Mouse (Mus musculus): ENCODE data around the gene Incenp. TPM values are rescaled to one million over a fixed set of nuclear protein-coding genes. Genes with fewer than 3 reads are reported as not detected.
"Not testable (repeated sequence)": the region's sequence is repeated elsewhere in the genome, so short reads cannot be mapped to it uniquely, and the experiment has no call there.

Gene Incenp
- polyA plus RNA-seq, 1 experiment, result 7.7 TPM

GRCm38 (mm10) chr19:9920835-9921784, 21.8 kb upstream of the Incenp start:
- TF ChIP-seq CTCF (IDR thresholded peaks at IDR 0.05; ENCODE audit: insufficient read depth, low read length) (peak; percentile 64), POLR2A (IDR thresholded peaks at IDR 0.05; ENCODE audit: borderline replicate concordance, extremely low read depth, low read depth, low read length) (no peak)
- WGBS, result 58% methylated on average over 13 of the region's 13 CpGs
- Histone ChIP-seq H3K4me3 (replicated peaks; ENCODE audit: extremely low read depth, low read depth, low read length) (no peak overlapping the region), H3K4me1 (ENCODE audit: control insufficient read depth, insufficient read depth, low read length) (no peaks in the 10 kb centered on the region)
- peak; percentile 42 for DNase-seq

GRCm38 (mm10) chr19:9918176-9918861, 19.0 kb upstream of the Incenp start:
- Histone ChIP-seq H3K4me1 (ENCODE audit: control insufficient read depth, insufficient read depth, low read length) (no peaks in the 10 kb centered on the region), H3K4me3 (replicated peaks; ENCODE audit: extremely low read depth, low read depth, low read length) (no peak overlapping the region)
- TF ChIP-seq CTCF (IDR thresholded peaks at IDR 0.05; ENCODE audit: insufficient read depth, low read length), result no peak
- no peak for TF ChIP-seq POLR2A (IDR thresholded peaks at IDR 0.05; ENCODE audit: borderline replicate concordance, extremely low read depth, low read depth, low read length)
- WGBS, result 60% methylated on average over 9 of the region's 9 CpGs
- DNase-seq, result no peak

- TF ChIP-seq POLR2A (IDR thresholded peaks at IDR 0.05; ENCODE audit: borderline replicate concordance, extremely low read depth, low read depth, low read length) (no peak), CTCF (IDR thresholded peaks at IDR 0.05; ENCODE audit: insufficient read depth, low read length) (no peak)
- H3K4me3 ChIP-seq (replicated peaks; ENCODE audit: extremely low read depth, low read depth, low read length), result no peak overlapping the region
- no peak for DNase-seq
- H3K4me1 ChIP-seq (ENCODE audit: control insufficient read depth, insufficient read depth, low read length), result no peaks in the 10 kb centered on the region
- 48% methylated on average over 3 of the region's 4 CpGs for WGBS
These were observed 18.4 kb upstream of the Incenp start for GRCm38 (mm10) chr19:9917727-9918126.

- no peak overlapping the region for H3K4me3 ChIP-seq (replicated peaks; ENCODE audit: extremely low read depth, low read depth, low read length)
- 0% methylated on average over 1 of the region's 1 CpGs for WGBS
- H3K4me1 ChIP-seq (ENCODE audit: control insufficient read depth, insufficient read depth, low read length), result peaks cover 2% of the 10 kb centered on the region
- TF ChIP-seq POLR2A (IDR thresholded peaks at IDR 0.05; ENCODE audit: borderline replicate concordance, extremely low read depth, low read depth, low read length) (no peak), CTCF (IDR thresholded peaks at IDR 0.05; ENCODE audit: insufficient read depth, low read length) (peak; percentile 97)
- peak; percentile 68 for DNase-seq
These were observed 16.6 kb upstream of the Incenp start for GRCm38 (mm10) chr19:9915935-9916334.

- H3K4me1 ChIP-seq (ENCODE audit: control insufficient read depth, insufficient read depth, low read length), result peaks cover 2% of the 10 kb centered on the region
- DNase-seq, result no peak
- 80% methylated on average over 3 of the region's 3 CpGs for WGBS
- H3K4me3 ChIP-seq (replicated peaks; ENCODE audit: extremely low read depth, low read depth, low read length), result no peak overlapping the region
- TF ChIP-seq POLR2A (IDR thresholded peaks at IDR 0.05; ENCODE audit: borderline replicate concordance, extremely low read depth, low read depth, low read length), result no peak
- TF ChIP-seq CTCF (IDR thresholded peaks at IDR 0.05; ENCODE audit: insufficient read depth, low read length), result no peak
These were observed 15.0 kb upstream of the Incenp start for GRCm38 (mm10) chr19:9914346-9914745.

- no peak overlapping the region for H3K4me3 ChIP-seq (replicated peaks; ENCODE audit: extremely low read depth, low read depth, low read length)
- TF ChIP-seq POLR2A (IDR thresholded peaks at IDR 0.05; ENCODE audit: borderline replicate concordance, extremely low read depth, low read depth, low read length), result no peak
- no peak for TF ChIP-seq CTCF (IDR thresholded peaks at IDR 0.05; ENCODE audit: insufficient read depth, low read length)
- 78% methylated on average over 5 of the region's 5 CpGs for WGBS
- peaks cover 2% of the 10 kb centered on the region for H3K4me1 ChIP-seq (ENCODE audit: control insufficient read depth, insufficient read depth, low read length)
- DNase-seq, result no peak
These were observed 14.4 kb upstream of the Incenp start for GRCm38 (mm10) chr19:9913784-9914183.

GRCm38 (mm10) chr19:9911314-9911754, 12.0 kb upstream of the Incenp start:
- no peak for TF ChIP-seq POLR2A (IDR thresholded peaks at IDR 0.05; ENCODE audit: borderline replicate concordance, extremely low read depth, low read depth, low read length)
- TF ChIP-seq CTCF (IDR thresholded peaks at IDR 0.05; ENCODE audit: insufficient read depth, low read length), result no peak; the same call in 1 of the 2 replicates
- Histone ChIP-seq H3K4me1 (ENCODE audit: control insufficient read depth, insufficient read depth, low read length) (peaks cover 2% of the 10 kb centered on the region), H3K4me3 (replicated peaks; ENCODE audit: extremely low read depth, low read depth, low read length) (peak overlapping the region; percentile 27)
- 4% methylated on average over 6 of the region's 6 CpGs for WGBS
- DNase-seq, result peak; percentile 23

- H3K4me3 ChIP-seq (replicated peaks; ENCODE audit: extremely low read depth, low read depth, low read length), result no peak overlapping the region
- H3K4me1 ChIP-seq (ENCODE audit: control insufficient read depth, insufficient read depth, low read length), result peaks cover 2% of the 10 kb centered on the region
- TF ChIP-seq POLR2A (IDR thresholded peaks at IDR 0.05; ENCODE audit: borderline replicate concordance, extremely low read depth, low read depth, low read length) (no peak), CTCF (IDR thresholded peaks at IDR 0.05; ENCODE audit: insufficient read depth, low read length) (no peak)
- 79% methylated on average over 5 of the region's 5 CpGs for WGBS
- DNase-seq, result no peak
These were observed 10.0 kb upstream of the Incenp start for GRCm38 (mm10) chr19:9909351-9909750.

- DNase-seq; H3K4me1 ChIP-seq (ENCODE audit: control insufficient read depth, insufficient read depth, low read length); H3K4me3 ChIP-seq (replicated peaks; ENCODE audit: extremely low read depth, low read depth, low read length): not testable (repeated sequence)
- WGBS, result 97% methylated on average over 2 of the region's 2 CpGs
These were observed 1.3 kb upstream of the Incenp start for GRCm38 (mm10) chr19:9900696-9901095.
